Mouse (Mus musculus) urinary bladder, adult 18-20 months (tissue): ENCODE data around the gene BC028528.
"Not testable (repeated sequence)": the region's sequence is repeated elsewhere in the genome, so short reads cannot be mapped to it uniquely, and the experiment has no call there.

Source experiments
- DNase-seq, 2 experiments: peaks; one replicate each; pipeline ENCODE4 v3.0.0; 2022; ENCODE audit warnings: low spot score in 2 of 2, mixed read lengths in 2 of 2

The BC028528 gene

GRCm38 (mm10) chr3:95891211-95892065 is at the start of gene BC028528:
Gene BC028528, minus strand, starts transcription at chr3:95892005.
- DNase-seq = no peak

- DNase-seq = no peak
These were observed 47.0 kb upstream of the BC028528 start for GRCm38 (mm10) chr3:95938835-95939234.

GRCm38 (mm10) chr3:95938217-95938616 is 46.4 kb upstream of the BC028528 start:
- no peak for DNase-seq

DNA sequence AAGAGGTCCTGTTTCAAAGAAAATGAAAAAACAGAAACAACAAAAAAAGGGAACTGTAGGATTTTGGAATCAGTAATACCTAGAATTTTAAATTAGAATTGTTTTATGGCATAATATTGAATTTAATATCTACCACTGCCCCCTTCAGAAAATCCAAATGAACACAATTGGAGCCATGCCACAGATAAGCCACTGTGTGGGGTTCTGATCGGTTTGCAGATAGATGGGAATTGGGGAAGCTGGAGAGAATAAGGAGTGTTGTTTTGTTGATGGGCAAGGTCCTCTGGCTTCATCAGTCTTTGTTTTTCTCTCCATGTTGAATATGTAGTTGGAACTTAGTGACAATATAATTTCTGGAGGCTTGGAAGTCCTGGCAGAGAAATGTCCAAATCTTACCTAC is 42.6 kb upstream of the BC028528 start:
- DNase-seq = no peak

- DNase-seq = no peak
These were observed 41.4 kb upstream of the BC028528 start for GRCm38 (mm10) chr3:95933111-95933750.

DNA sequence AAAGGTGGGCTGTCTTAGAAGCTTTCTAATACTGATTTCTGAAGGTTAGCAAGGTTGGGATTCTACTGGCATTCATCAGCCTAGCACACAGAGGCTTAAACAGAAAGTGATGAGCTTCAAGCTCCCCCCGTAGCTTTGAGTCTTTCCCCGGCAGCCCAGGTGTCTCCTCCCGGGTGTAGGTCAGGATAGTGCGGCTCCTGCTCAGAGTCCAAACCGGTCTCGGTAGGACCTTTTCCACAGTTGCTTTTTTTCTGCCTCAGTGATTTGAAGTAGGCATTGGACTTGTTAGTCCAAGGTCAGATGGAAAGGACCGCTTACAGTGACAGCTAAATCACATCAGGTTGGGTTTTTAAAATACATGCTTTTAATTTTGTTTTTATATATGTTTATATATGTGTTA is 40.8 kb upstream of the BC028528 start:
- no peak for DNase-seq

GRCm38 (mm10) chr3:95932157-95932556 is 40.4 kb upstream of the BC028528 start:
- no peak for DNase-seq

- no peak for DNase-seq
These were observed 39.7 kb upstream of the BC028528 start for GRCm38 (mm10) chr3:95931471-95931870.

GRCm38 (mm10) chr3:95930471-95930789 is 38.6 kb upstream of the BC028528 start:
- DNase-seq = no peak

GRCm38 (mm10) chr3:95929581-95930470 is 38.0 kb upstream of the BC028528 start:
- DNase-seq = peak; percentile 18 to 63

- DNase-seq = peak; percentile 93 to 96
These were observed 37.1 kb upstream of the BC028528 start, which contains the start of gene Anp32e for GRCm38 (mm10) chr3:95928658-95929503. Gene Anp32e, plus strand, starts transcription at chr3:95929246.

DNA sequence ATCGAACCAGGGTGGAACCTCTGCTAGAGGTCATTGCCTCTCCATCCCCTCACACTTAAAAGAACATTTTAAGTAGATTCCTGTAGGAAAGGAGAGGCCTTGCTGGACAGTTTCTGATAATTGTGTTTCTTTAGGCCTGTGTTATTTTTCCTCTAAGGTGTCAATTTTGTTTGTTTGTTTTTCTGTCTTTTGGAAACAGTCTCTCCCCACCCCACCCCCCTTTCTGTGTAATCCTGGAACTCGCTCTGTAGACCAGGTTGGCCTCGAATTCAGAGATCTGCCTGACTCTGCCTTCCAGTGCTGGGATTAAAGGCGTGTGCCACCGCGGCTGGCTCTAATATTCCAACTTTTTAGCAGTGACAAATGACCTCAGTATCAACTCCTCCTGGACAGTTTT is 36.5 kb upstream of the BC028528 start:
- DNase-seq = no peak

DNA sequence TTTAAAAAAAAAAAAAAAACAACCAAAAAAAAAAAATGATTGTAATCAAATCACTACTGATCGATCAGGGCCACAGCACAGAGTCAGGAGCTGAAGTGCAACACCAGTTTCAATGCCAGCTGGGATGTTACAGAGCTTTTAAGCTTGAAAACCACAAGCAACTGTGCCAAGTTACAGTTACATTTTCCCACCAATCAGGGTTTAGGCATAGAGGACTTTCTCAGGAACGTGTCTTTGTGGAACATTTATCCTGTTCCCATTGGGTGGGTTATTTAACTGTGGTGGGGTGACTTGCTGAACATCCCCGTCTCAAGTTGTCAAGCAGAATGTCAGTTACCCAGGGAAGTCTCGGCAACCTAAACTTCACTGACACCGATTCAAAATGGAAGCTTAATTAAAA is 33.3 kb upstream of the BC028528 start:
- no peak for DNase-seq

GRCm38 (mm10) chr3:95924185-95924584 is 32.4 kb upstream of the BC028528 start:
- no peak for DNase-seq

DNA sequence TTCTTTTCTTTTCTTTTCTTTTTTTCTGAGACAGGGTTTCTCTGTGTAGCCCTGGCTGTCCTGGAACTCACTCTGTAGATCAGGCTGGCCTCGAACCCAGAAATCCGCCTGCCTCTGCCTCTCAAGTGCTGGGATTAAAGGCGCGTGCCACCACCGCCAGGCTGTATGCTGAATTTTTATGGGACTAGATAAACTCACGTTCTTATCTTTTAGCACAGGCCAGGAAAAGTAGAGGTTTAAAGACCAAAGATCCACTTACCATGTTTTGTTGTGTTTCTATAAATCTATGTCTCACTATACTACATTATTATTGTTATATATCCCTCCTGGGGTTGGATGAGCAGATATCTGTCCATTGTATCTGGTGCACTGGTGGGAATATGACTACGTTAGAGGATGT is 31.6 kb upstream of the BC028528 start:
- not testable (repeated sequence) for DNase-seq

DNA sequence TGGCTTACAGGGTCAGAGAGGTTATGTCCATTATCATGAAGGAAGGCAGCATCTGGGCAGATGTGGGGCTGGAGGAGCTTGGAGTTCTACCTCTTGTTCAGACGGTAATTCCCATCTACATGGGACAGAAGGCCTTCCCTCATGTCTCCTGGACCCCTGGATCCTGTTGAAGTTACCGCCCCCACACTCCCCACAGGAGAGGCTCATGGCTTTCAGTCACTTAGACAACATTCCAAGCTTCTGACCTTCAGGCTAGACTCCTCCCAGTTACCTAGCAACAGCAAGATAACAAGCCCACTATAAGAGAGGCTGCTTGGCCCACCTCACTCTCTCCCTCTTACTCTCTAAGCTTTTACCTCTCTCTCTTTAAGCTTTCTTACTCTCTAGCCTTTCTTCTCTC is 28.7 kb upstream of the BC028528 start:
- not testable (repeated sequence) for DNase-seq

GRCm38 (mm10) chr3:95916760-95917159 is 25.0 kb upstream of the BC028528 start:
- DNase-seq = no peak

- no peak for DNase-seq
These were observed 22.9 kb upstream of the BC028528 start for GRCm38 (mm10) chr3:95914706-95915105.

- DNase-seq = no peak
These were observed 15.8 kb upstream of the BC028528 start for GRCm38 (mm10) chr3:95907613-95908012.

- DNase-seq = peak in 1 of 2 experiments; percentile 33
These were observed 15.1 kb upstream of the BC028528 start for GRCm38 (mm10) chr3:95906860-95907259.

- DNase-seq = no peak
These were observed 14.2 kb upstream of the BC028528 start for GRCm38 (mm10) chr3:95905940-95906492.
